Mouse (Mus musculus): Measurements from ENCODE around the gene Ifrd1. TPM values are rescaled to one million over a fixed set of nuclear protein-coding genes. Genes with fewer than 3 reads are reported as not detected.
"Not testable (repeated sequence)": the region's sequence is repeated elsewhere in the genome, so short reads cannot be mapped to it uniquely, and the experiment has no call there.

Gene Ifrd1
- polyA plus RNA-seq, 1 experiment from 2014 or later: 200 TPM

DNA sequence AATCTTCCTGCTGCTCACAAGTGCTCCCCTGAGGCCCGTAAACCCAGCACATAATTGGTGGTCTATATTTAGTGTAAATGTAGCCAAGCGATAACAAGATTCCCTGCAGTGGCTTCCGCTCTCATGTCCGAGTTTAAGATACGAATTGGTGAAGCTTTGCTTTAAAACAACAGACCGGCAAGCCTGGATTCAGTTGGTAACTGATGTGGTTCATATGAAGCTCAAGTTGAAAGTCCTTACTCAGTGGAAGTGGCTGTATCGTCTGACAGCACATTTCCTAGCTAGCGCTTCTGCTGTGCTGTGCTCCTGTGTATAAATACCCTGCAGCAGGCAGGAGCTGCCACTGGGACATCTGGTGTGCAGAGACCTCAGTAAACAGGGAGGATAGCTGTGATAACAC is 49.0 kb downstream of the Ifrd1 start, which contains the start of gene Lsmem1:
TSS of gene Lsmem1 (minus strand) at position 189 of the 400 bp plus-strand sequence.
- 90% methylated on average over 8 of the region's 8 CpGs for WGBS
- H3K36me3 ChIP-seq (ENCODE audit: control insufficient read depth, insufficient read depth, low read length): peaks cover 2% of the 10 kb centered on the region; the same call in 1 of the 2 replicates

DNA sequence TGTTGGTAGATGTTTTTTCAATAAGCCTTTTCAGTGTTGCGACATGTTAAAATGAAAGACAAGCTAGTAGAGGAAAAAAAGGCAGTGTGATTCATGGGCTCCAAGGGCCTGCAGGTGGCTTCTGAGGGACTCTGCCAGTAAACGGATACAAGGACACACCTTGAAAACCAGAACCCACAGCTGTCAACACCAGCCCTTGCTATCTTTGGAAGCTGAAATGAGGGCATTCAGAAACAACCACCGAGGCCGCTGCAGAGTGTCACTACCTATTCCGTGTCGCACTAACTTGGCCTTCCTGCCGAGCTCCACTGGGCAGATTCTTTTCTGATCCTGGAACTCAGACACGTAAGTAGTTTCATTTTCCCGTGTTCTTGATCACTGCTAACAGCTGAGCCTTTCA is 49.9 kb downstream of the Ifrd1 start:
- H3K9ac ChIP-seq (ENCODE audit: low read length): no peak overlapping the region
- H3K27ac ChIP-seq (ENCODE audit: low read depth, low read length): no peak overlapping the region
- no peaks in the 10 kb centered on the region; the same call in 1 of the 2 replicates for H3K36me3 ChIP-seq (ENCODE audit: control insufficient read depth, insufficient read depth, low read length)
- DNase-seq (ENCODE audit: low spot score) (no peak), ATAC-seq (replicated peaks; ENCODE audit: low FRiP score) (no peak)
- 91% methylated on average over 9 of the region's 9 CpGs for WGBS
- H3K27me3 ChIP-seq (ENCODE audit: control insufficient read depth, insufficient read depth, low read length): no peaks in the 10 kb centered on the region
- no peak overlapping the region for H3K4me2 ChIP-seq (ENCODE audit: low read depth, low read length, severe bottlenecking)
- H3K4me1 ChIP-seq (replicated peaks; ENCODE audit: control insufficient read depth, insufficient read depth, low read length): no peaks in the 10 kb centered on the region
- H3K9me3 ChIP-seq (ENCODE audit: control insufficient read depth, low read length): no peaks in the 10 kb centered on the region
- H3K4me3 ChIP-seq (ENCODE audit: low read depth, low read length): no peak overlapping the region

More for the DNA sequence above, 49.0 kb downstream of the Ifrd1 start, which contains the start of gene Lsmem1:
- Histone ChIP-seq H3K9me3 (ENCODE audit: control insufficient read depth, low read length) (no peaks in the 10 kb centered on the region), H3K27me3 (ENCODE audit: control insufficient read depth, insufficient read depth, low read length) (no peaks in the 10 kb centered on the region), H3K4me1 (replicated peaks; ENCODE audit: control insufficient read depth, insufficient read depth, low read length) (no peaks in the 10 kb centered on the region), H3K9ac (ENCODE audit: low read length) (no peak within 1 kb of the TSS), H3K4me3 (ENCODE audit: low read depth, low read length) (no peak within 1 kb of the TSS), H3K4me2 (ENCODE audit: low read depth, low read length, severe bottlenecking) (no peak within 1 kb of the TSS), H3K27ac (ENCODE audit: low read depth, low read length) (no peak within 1 kb of the TSS)
- DNase-seq (ENCODE audit: low spot score): no peak
- ATAC-seq (replicated peaks; ENCODE audit: low FRiP score): no peak

GRCm38 (mm10) chr12:40198019-40198418 is 50.3 kb downstream of the Ifrd1 start:
- ATAC-seq (replicated peaks; ENCODE audit: low FRiP score) (no peak), DNase-seq (ENCODE audit: low spot score) (no peak)
- Histone ChIP-seq H3K27ac (ENCODE audit: low read depth, low read length) (no peak overlapping the region), H3K4me1 (replicated peaks; ENCODE audit: control insufficient read depth, insufficient read depth, low read length) (no peaks in the 10 kb centered on the region), H3K4me2 (ENCODE audit: low read depth, low read length, severe bottlenecking) (no peak overlapping the region), H3K27me3 (ENCODE audit: control insufficient read depth, insufficient read depth, low read length) (no peaks in the 10 kb centered on the region), H3K9ac (ENCODE audit: low read length) (no peak overlapping the region), H3K9me3 (ENCODE audit: control insufficient read depth, low read length) (no peaks in the 10 kb centered on the region), H3K36me3 (ENCODE audit: control insufficient read depth, insufficient read depth, low read length) (no peaks in the 10 kb centered on the region; the same call in 1 of the 2 replicates), H3K4me3 (ENCODE audit: low read depth, low read length) (no peak overlapping the region)
- WGBS: 94% methylated on average over 5 of the region's 5 CpGs

- H3K9me3 ChIP-seq (ENCODE audit: control insufficient read depth, low read length): no peaks in the 10 kb centered on the region
- DNase-seq (ENCODE audit: low spot score) (no peak), ATAC-seq (replicated peaks; ENCODE audit: low FRiP score) (no peak)
- H3K4me2 ChIP-seq (ENCODE audit: low read depth, low read length, severe bottlenecking): no peak overlapping the region
- no peak overlapping the region for H3K27ac ChIP-seq (ENCODE audit: low read depth, low read length)
- H3K27me3 ChIP-seq (ENCODE audit: control insufficient read depth, insufficient read depth, low read length): no peaks in the 10 kb centered on the region
- H3K4me1 ChIP-seq (replicated peaks; ENCODE audit: control insufficient read depth, insufficient read depth, low read length): no peaks in the 10 kb centered on the region
- H3K9ac ChIP-seq (ENCODE audit: low read length): no peak overlapping the region
- H3K4me3 ChIP-seq (ENCODE audit: low read depth, low read length): no peak overlapping the region
- no peaks in the 10 kb centered on the region; the same call in 1 of the 2 replicates for H3K36me3 ChIP-seq (ENCODE audit: control insufficient read depth, insufficient read depth, low read length)
These were observed 50.8 kb downstream of the Ifrd1 start for GRCm38 (mm10) chr12:40197511-40197910.

DNA sequence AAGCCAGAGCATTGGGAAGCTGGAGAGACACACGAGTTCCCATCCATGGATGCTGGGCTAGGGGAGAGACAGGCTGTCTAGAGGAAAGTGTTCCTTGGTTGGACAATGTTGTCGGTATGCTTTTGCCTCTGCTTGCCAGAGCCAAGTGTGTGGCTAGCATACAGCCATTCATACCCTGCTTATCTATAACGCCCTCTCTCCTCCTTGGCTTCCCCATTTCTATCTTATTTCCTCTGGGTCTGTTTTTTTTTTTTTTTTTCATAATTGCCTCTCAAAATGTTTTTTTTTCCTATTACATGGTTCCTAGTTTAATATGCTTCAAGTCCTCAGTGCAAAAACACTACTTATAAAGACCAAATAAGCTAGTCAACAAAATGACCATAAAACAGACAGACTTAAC is 62.8 kb downstream of the Ifrd1 start:
- no peak overlapping the region for H3K9ac ChIP-seq (ENCODE audit: low read length)
- WGBS: 88% methylated on average over 3 of the region's 3 CpGs
- no peak overlapping the region for H3K27ac ChIP-seq (ENCODE audit: low read depth, low read length)
- H3K36me3 ChIP-seq (ENCODE audit: control insufficient read depth, insufficient read depth, low read length): no peaks in the 10 kb centered on the region
- no peaks in the 10 kb centered on the region for H3K9me3 ChIP-seq (ENCODE audit: control insufficient read depth, low read length)
- H3K4me1 ChIP-seq (replicated peaks; ENCODE audit: control insufficient read depth, insufficient read depth, low read length): no peaks in the 10 kb centered on the region
- no peaks in the 10 kb centered on the region for H3K27me3 ChIP-seq (ENCODE audit: control insufficient read depth, insufficient read depth, low read length)
- no peak overlapping the region for H3K4me2 ChIP-seq (ENCODE audit: low read depth, low read length, severe bottlenecking)
- ATAC-seq (replicated peaks; ENCODE audit: low FRiP score) (no peak), DNase-seq (ENCODE audit: low spot score) (no peak)
- no peak overlapping the region for H3K4me3 ChIP-seq (ENCODE audit: low read depth, low read length)

DNA sequence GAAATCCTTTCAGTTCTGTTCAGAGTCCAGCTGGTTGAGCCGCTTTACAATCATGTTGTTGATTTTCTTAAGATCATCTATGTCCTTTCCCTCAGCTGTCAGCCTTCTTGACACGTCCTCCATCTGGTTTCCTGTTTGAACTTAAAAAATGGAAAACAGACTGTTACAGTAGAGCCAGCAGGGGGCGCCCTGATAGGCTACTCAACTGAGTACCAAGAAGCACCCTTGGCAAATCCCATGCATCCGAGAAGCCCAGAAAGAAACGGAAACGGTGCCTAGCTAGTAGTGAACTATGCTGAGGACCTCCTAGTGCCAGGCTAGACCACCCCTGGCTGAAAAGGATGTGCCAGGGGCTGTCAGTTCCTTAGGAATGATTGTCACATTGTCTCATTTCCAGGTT is 71.2 kb downstream of the Ifrd1 start:
- Histone ChIP-seq H3K36me3 (ENCODE audit: control insufficient read depth, insufficient read depth, low read length) (no peaks in the 10 kb centered on the region), H3K27me3 (ENCODE audit: control insufficient read depth, insufficient read depth, low read length) (no peaks in the 10 kb centered on the region), H3K4me2 (ENCODE audit: low read depth, low read length, severe bottlenecking) (no peak overlapping the region), H3K4me1 (replicated peaks; ENCODE audit: control insufficient read depth, insufficient read depth, low read length) (no peaks in the 10 kb centered on the region), H3K27ac (ENCODE audit: low read depth, low read length) (no peak overlapping the region), H3K9me3 (ENCODE audit: control insufficient read depth, low read length) (no peaks in the 10 kb centered on the region), H3K9ac (ENCODE audit: low read length) (no peak overlapping the region), H3K4me3 (ENCODE audit: low read depth, low read length) (no peak overlapping the region)
- DNase-seq (ENCODE audit: low spot score) (no peak), ATAC-seq (replicated peaks; ENCODE audit: low FRiP score) (no peak)
- WGBS: 55% methylated on average over 6 of the region's 6 CpGs

GRCm38 (mm10) chr12:40176158-40176557 is 72.1 kb downstream of the Ifrd1 start:
- no peaks in the 10 kb centered on the region for H3K36me3 ChIP-seq (ENCODE audit: control insufficient read depth, insufficient read depth, low read length)
- WGBS: 85% methylated on average over 2 of the region's 2 CpGs
- ATAC-seq (replicated peaks; ENCODE audit: low FRiP score): no peak

GRCm38 (mm10) chr12:40175171-40175570 is 73.1 kb downstream of the Ifrd1 start:
- H3K9ac ChIP-seq (ENCODE audit: low read length); H3K4me2 ChIP-seq (ENCODE audit: low read depth, low read length, severe bottlenecking); H3K4me1 ChIP-seq (replicated peaks; ENCODE audit: control insufficient read depth, insufficient read depth, low read length); ATAC-seq (replicated peaks; ENCODE audit: low FRiP score); H3K27ac ChIP-seq (ENCODE audit: low read depth, low read length); H3K27me3 ChIP-seq (ENCODE audit: control insufficient read depth, insufficient read depth, low read length); H3K4me3 ChIP-seq (ENCODE audit: low read depth, low read length); DNase-seq (ENCODE audit: low spot score); H3K9me3 ChIP-seq (ENCODE audit: control insufficient read depth, low read length); H3K36me3 ChIP-seq (ENCODE audit: control insufficient read depth, insufficient read depth, low read length): not testable (repeated sequence)
- WGBS: 76% methylated on average over 1 of the region's 1 CpGs

More at GRCm38 (mm10) chr12:40176158-40176557, 72.1 kb downstream of the Ifrd1 start:
- no peaks in the 10 kb centered on the region for H3K4me1 ChIP-seq (replicated peaks; ENCODE audit: control insufficient read depth, insufficient read depth, low read length)
- H3K27ac ChIP-seq (ENCODE audit: low read depth, low read length): no peak overlapping the region
- DNase-seq (ENCODE audit: low spot score): no peak
- H3K9ac ChIP-seq (ENCODE audit: low read length): no peak overlapping the region
- no peaks in the 10 kb centered on the region for H3K27me3 ChIP-seq (ENCODE audit: control insufficient read depth, insufficient read depth, low read length)
- no peak overlapping the region for H3K4me3 ChIP-seq (ENCODE audit: low read depth, low read length)
- no peak overlapping the region for H3K4me2 ChIP-seq (ENCODE audit: low read depth, low read length, severe bottlenecking)
- H3K9me3 ChIP-seq (ENCODE audit: control insufficient read depth, low read length): no peaks in the 10 kb centered on the region

GRCm38 (mm10) chr12:40171637-40172036 is 76.7 kb downstream of the Ifrd1 start:
- Histone ChIP-seq H3K4me3 (ENCODE audit: low read depth, low read length) (no peak overlapping the region), H3K27me3 (ENCODE audit: control insufficient read depth, insufficient read depth, low read length) (no peaks in the 10 kb centered on the region), H3K36me3 (ENCODE audit: control insufficient read depth, insufficient read depth, low read length) (no peaks in the 10 kb centered on the region), H3K4me2 (ENCODE audit: low read depth, low read length, severe bottlenecking) (no peak overlapping the region), H3K9ac (ENCODE audit: low read length) (no peak overlapping the region), H3K9me3 (ENCODE audit: control insufficient read depth, low read length) (no peaks in the 10 kb centered on the region), H3K27ac (ENCODE audit: low read depth, low read length) (no peak overlapping the region), H3K4me1 (replicated peaks; ENCODE audit: control insufficient read depth, insufficient read depth, low read length) (no peaks in the 10 kb centered on the region)
- no peak for ATAC-seq (replicated peaks; ENCODE audit: low FRiP score)
- 92% methylated on average over 2 of the region's 2 CpGs for WGBS
- no peak for DNase-seq (ENCODE audit: low spot score)

Measured in forebrain, embryonic 11.5 days (tissue).